Mouse (Mus musculus) layer of hippocampus, adult 9-10 months (tissue): ENCODE results near the gene Rcsd1.
"Not testable (repeated sequence)": the region's sequence is repeated elsewhere in the genome, so short reads cannot be mapped to it uniquely, and the experiment has no call there.

Experiments
- DNase-seq: peaks from one replicate; pipeline ENCODE4 v3.0.0; 2022; ENCODE audit warnings: low spot score

The Rcsd1 gene

GRCm38 (mm10) chr1:165689845-165690244 lies 19.7 kb downstream of the Rcsd1 start:
- DNase-seq: no peak

- no peak for DNase-seq
Measured at GRCm38 (mm10) chr1:165687861-165688260, 21.7 kb downstream of the Rcsd1 start.

GRCm38 (mm10) chr1:165686963-165687362 lies 22.6 kb downstream of the Rcsd1 start:
- no peak for DNase-seq

GRCm38 (mm10) chr1:165686349-165686748 lies 23.2 kb downstream of the Rcsd1 start:
- DNase-seq: no peak

GRCm38 (mm10) chr1:165684261-165685203 lies 25.0 kb downstream of the Rcsd1 start:
- DNase-seq: no peak

- DNase-seq: no peak
Measured at GRCm38 (mm10) chr1:165682056-165682853, 27.3 kb downstream of the Rcsd1 start.

- DNase-seq: no peak
Measured at GRCm38 (mm10) chr1:165681045-165681794, 28.3 kb downstream of the Rcsd1 start.

- DNase-seq: not testable (repeated sequence)
Measured at GRCm38 (mm10) chr1:165680086-165680485, 29.5 kb downstream of the Rcsd1 start.

GRCm38 (mm10) chr1:165679618-165679997 lies 29.9 kb downstream of the Rcsd1 start:
- no peak for DNase-seq

GRCm38 (mm10) chr1:165678861-165679617 lies 30.5 kb downstream of the Rcsd1 start:
- DNase-seq: no peak

GRCm38 (mm10) chr1:165677558-165677957 lies 32.0 kb downstream of the Rcsd1 start:
- no peak for DNase-seq

GRCm38 (mm10) chr1:165676993-165677392 lies 32.6 kb downstream of the Rcsd1 start:
- no peak for DNase-seq

GRCm38 (mm10) chr1:165675167-165675566 lies 34.4 kb downstream of the Rcsd1 start:
- no peak for DNase-seq

GRCm38 (mm10) chr1:165672355-165672754 lies 37.2 kb downstream of the Rcsd1 start:
- no peak for DNase-seq

GRCm38 (mm10) chr1:165670056-165670455 lies 39.5 kb downstream of the Rcsd1 start:
- DNase-seq: no peak

- DNase-seq: no peak
Measured at GRCm38 (mm10) chr1:165668904-165669303, 40.7 kb downstream of the Rcsd1 start.

GRCm38 (mm10) chr1:165667380-165667779 lies 42.2 kb downstream of the Rcsd1 start:
- no peak for DNase-seq

- DNase-seq: no peak
Measured at GRCm38 (mm10) chr1:165666944-165667343, 42.6 kb downstream of the Rcsd1 start.

GRCm38 (mm10) chr1:165665758-165666157 lies 43.8 kb downstream of the Rcsd1 start:
- no peak for DNase-seq

- DNase-seq: no peak
Measured at GRCm38 (mm10) chr1:165663277-165663676, 46.3 kb downstream of the Rcsd1 start.

GRCm38 (mm10) chr1:165662426-165663192 lies 46.9 kb downstream of the Rcsd1 start:
- DNase-seq: no peak
